Mouse (Mus musculus): ENCODE results near the gene A1bg.

- TF ChIP-seq POLR2A (IDR thresholded peaks at IDR 0.05; ENCODE audit: borderline replicate concordance, extremely low read depth, low read depth, low read length) (no peak), CTCF (IDR thresholded peaks at IDR 0.05; ENCODE audit: insufficient read depth, low read length) (no peak)
Measured at GRCm38 (mm10) chr15:60892976-60893463, 29.8 kb downstream of the A1bg start.

Measured in lung, adult 2 months (tissue).